Mouse (Mus musculus): ENCODE measurements at regions not wholly inside any gene's neighbourhood (a gene's known extent, or its start where the extent isn't known, plus 50 kb on each side); places are given as distances from the start of the nearest gene placed in this dataset.

- TF ChIP-seq CTCF (IDR thresholded peaks at IDR 0.05; ENCODE audit: borderline replicate concordance, insufficient read depth, low read depth, low read length), result no peak
- no peak for TF ChIP-seq POLR2A (IDR thresholded peaks at IDR 0.05; ENCODE audit: borderline replicate concordance, insufficient read depth, low read length)
Observed at GRCm38 (mm10) chr1:52294521-52294920, 61.5 kb upstream of the Gls start.
